Mouse (Mus musculus): ENCODE measurements around the gene Glrx2. TPM values are rescaled to one million over a fixed set of nuclear protein-coding genes. Genes with fewer than 3 reads are reported as not detected.

Glrx2 gene
- total RNA-seq, 2 experiments from 2014 or later, result 51.3 to 106 TPM

- ATAC-seq (replicated peaks; ENCODE audit: low FRiP score, low TSS enrichment, poor library complexity, severe bottlenecking), result no peak
These were observed 24.4 kb downstream of the Glrx2 start for GRCm38 (mm10) chr1:143740581-143740980.

DNA sequence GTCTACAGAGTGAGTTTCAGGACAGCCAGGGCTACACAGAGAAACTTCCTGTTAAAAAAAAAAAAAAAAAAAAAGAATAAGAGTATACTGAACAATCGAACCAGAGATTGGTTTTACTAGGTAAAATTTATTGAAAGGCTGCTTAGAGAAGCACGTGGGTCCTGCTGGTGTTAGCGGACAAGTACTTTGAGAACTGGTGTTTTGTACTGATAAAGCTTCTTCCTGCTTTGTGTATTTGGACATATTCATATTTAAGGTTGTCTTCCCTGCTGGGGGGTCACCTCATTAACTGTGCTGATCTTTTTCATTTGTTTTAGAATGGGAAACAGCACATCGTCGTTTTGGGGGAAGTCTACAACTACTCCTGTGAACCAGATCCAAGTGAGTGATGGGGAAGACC lies 25.2 kb downstream of the Glrx2 start:
- no peak for ATAC-seq (replicated peaks; ENCODE audit: low FRiP score, low TSS enrichment, poor library complexity, severe bottlenecking)

GRCm38 (mm10) chr1:143742186-143742585 lies 26.0 kb downstream of the Glrx2 start:
- no peak for ATAC-seq (replicated peaks; ENCODE audit: low FRiP score, low TSS enrichment, poor library complexity, severe bottlenecking)

DNA sequence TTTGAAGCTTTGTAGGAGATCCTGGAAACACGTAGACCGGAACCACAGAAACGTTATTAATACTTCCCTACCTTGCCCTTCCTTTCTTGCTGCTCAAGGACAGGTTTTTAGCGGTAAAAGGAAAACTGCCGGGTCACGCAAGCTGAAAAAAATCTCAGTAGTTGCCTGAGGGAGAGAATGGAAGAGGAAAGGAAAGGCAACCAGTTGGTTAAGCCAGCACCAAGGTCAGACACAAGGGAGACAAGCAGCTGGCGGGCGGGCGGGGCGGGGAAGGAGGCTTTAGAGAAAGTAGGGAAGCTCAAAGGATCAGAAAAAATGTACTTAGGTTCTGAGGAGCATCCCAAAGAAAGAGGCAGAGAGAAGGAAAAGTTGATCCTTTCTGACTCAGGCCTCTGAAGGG lies 29.7 kb downstream of the Glrx2 start:
- no peak for ATAC-seq (replicated peaks; ENCODE audit: low FRiP score, low TSS enrichment, poor library complexity, severe bottlenecking)

- no peak for ATAC-seq (replicated peaks; ENCODE audit: low FRiP score, low TSS enrichment, poor library complexity, severe bottlenecking)
These were observed 46.0 kb downstream of the Glrx2 start for GRCm38 (mm10) chr1:143762159-143762558.

- 0 out of 2 replicates have a peak, but pooled peaks have one; percentile 56 for ATAC-seq (replicated peaks; ENCODE audit: low FRiP score, low TSS enrichment, poor library complexity, severe bottlenecking)
These were observed 48.3 kb downstream of the Glrx2 start for GRCm38 (mm10) chr1:143764443-143764842.

DNA sequence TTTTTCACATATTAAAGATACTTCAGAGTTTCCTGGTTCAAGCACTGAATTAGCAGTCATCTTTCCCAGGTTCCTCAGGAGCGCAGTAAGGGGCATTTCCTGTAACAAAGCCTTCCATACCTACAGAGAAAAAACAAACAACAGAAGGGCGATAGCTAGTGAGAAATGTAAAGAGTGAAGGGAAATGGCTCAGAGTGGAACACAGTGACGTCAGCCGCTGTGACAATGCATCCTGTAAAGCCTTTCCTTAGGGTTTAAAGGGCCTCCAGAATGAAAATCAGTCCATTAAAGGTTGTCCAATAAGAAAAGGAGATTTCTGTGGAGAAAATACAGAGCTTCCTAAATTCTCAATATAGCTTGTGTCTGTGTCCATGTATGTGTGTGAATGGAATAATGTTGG lies 49.7 kb downstream of the Glrx2 start:
- ATAC-seq (replicated peaks; ENCODE audit: low FRiP score, low TSS enrichment, poor library complexity, severe bottlenecking), result no peak

DNA sequence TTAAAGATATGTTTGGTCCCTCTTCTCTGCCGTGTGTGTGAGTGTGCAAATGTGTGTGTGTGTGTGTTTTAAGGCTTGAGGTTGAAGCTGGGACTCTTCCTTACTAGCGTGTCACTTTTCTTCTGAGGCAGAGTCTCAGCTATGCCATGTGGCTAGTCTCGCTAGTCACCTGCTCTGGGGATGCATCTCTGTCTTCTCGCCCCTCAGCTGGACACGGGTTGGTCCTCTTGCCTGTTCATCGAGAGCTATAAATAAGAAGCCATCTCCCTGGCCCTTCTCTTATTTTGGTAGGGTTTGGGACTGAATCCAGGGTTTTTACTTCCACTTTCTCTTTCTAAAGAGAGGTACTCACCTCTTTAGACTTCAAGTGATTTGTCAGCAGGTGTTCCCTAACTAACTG lies 50.1 kb downstream of the Glrx2 start:
- ATAC-seq (replicated peaks; ENCODE audit: low FRiP score, low TSS enrichment, poor library complexity, severe bottlenecking), result no peak

DNA sequence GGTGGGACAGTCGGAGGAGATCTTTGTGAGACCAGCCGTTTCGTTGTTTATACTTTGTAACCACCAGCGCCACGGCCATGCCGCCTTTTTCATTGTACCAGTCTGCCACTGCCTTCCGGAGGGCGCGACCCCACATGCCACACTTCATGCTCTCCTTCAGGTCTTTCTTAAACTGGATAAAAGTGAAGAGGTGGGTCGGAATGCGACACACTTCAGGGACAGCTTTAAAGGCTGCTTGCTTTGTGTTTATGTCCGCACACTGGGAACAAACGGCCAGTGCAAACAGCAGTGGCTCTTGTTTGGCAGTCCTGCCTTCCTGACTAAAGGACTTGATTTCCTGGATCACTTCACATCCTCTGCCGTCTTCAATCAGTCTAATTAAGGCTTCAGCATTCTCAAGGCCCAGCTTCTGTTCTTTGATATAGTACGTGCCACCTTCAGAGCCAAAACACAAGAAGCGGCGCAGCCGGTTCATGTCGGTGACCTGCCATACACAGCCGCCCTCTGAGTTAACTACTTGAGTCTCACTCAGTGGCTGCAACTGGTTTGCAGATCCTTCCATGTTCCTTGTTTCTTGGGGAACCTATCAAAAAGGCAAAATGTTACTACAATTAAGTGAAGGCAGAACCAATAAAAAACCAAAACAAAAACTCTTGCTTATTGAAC lies 54.4 kb downstream of the Glrx2 start:
- no peak for ATAC-seq (replicated peaks; ENCODE audit: low FRiP score, low TSS enrichment, poor library complexity, severe bottlenecking)

DNA sequence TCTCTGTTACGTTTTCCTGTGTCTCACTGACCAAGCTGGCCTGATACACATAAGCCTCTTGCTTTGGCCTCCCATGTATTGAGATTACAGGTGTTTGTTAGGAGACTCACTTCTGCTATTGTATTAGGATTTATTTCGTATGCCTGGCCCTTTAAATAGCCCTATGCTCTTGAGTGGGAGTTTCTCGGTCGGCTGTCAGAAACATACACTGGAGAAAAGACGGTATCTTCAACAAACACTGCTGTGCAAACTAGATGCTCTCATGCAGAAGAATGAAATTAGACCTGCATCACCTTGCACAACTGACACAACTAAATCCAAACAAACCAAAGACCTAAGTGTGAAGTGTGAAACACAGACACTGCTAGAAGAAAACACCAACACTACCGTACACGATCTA lies 56.9 kb downstream of the Glrx2 start:
- no peak for ATAC-seq (replicated peaks; ENCODE audit: low FRiP score, low TSS enrichment, poor library complexity, severe bottlenecking)

DNA sequence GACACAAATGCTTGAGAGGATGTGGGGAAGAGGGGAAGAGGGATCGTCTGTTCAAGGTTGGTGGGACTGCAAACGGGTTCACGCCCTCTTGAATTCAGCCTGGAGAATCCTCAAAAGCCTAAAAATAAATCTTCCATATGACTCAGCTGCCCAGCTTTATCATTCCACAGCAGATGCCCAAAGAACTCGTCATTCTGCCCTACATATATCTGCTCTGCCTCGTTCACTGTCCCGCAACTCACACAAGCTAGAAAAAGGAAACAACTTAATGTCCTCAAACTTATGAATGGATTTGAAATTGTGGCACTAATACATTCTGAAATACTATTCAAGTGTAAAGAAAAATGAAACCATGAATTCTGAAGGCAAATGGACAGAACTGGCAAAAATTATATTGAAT lies 57.8 kb downstream of the Glrx2 start:
- no peak for ATAC-seq (replicated peaks; ENCODE audit: low FRiP score, low TSS enrichment, poor library complexity, severe bottlenecking)

DNA sequence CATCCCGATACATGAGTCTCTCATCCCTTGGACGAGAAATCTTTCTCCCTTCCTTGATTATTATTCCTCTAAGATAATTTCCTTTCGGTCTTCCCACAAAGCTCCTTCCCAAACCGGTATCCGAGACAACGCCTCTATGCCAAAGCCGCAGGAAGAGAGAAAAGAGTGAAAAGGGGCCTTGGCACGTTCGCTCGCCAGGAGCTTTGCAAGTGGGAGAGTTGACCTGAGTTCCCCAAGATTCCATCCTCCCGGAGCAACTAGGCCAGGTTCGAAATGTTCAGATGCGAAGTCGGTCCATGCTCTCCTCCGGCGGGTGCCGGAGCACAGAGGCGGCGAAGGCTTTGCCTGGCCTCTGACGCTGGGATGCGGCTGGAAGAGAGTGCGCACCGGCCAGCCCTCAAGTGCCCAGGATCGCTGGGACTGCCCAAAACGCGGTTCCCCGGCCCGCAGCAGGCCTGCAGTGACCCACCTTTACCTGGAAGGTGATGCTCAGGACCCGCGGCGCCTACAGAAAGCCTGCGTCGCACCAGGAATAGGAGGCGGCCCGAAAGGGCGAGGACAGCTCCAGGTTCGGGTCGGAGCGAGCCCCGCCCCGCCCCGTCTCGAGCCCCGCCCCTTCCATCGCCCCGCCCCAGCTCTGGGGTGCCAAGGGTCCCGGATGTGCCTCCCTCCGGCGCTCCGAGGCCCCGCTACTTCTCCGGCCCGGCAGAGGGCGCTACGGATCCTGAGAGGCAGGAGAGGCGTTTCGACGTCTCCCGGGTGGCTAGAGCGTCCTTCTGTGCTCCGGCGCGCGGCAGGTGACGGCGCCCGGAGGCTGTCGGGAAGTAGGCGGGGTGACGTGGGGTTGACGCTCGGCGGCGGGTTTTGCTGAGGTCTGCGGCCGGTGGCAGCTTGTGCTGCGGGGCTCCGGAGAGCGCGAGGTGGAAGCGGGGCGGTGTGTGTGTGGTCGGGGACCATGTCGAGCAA lies 60.6 kb downstream of the Glrx2 start, which contains the start of the genes Trove2 and Uchl5:
TSS of gene Trove2 (minus strand) at position 623 of the 966 bp plus-strand sequence.
TSS of gene Uchl5 (plus strand) at position 827 of the 966 bp plus-strand sequence.
- peak; percentile 92 for ATAC-seq (replicated peaks; ENCODE audit: low FRiP score, low TSS enrichment, poor library complexity, severe bottlenecking)

GRCm38 (mm10) chr1:143777558-143778218 lies 61.5 kb downstream of the Glrx2 start:
- ATAC-seq (replicated peaks; ENCODE audit: low FRiP score, low TSS enrichment, poor library complexity, severe bottlenecking), result peak; percentile 42

GRCm38 (mm10) chr1:143788584-143789227 lies 72.6 kb downstream of the Glrx2 start:
- ATAC-seq (replicated peaks; ENCODE audit: low FRiP score, low TSS enrichment, poor library complexity, severe bottlenecking), result peak; percentile 86

Other genes starting within 250 kb of the Glrx2 start
- 0.15 TPM in 1 of 2 replicates, not detected in the other for gene B3galt2, start 75.7 kb upstream of the Glrx2 start, total RNA-seq (2014; fragmentation: Nextera tagmentation)
- 0.05 TPM in 1 of 2 replicates, not detected in the other for gene B3galt2, start 75.7 kb upstream of the Glrx2 start, total RNA-seq (2017)
- 77.8 and 82.6 TPM in 2 replicates for gene Cdc73, start 13.4 kb upstream of the Glrx2 start, total RNA-seq (2014; fragmentation: Nextera tagmentation)
- 18.4 and 25.9 TPM in 2 replicates for gene Cdc73, start 13.4 kb upstream of the Glrx2 start, total RNA-seq (2017)
- 0.85 and 2.1 TPM in 2 replicates for gene Trove2, start 60.7 kb downstream of the Glrx2 start, total RNA-seq (2014; fragmentation: Nextera tagmentation)
- gene Trove2, start 60.7 kb downstream of the Glrx2 start, total RNA-seq (2017), result 1.7 and 5.1 TPM in 2 replicates
- gene Uchl5, start 60.9 kb downstream of the Glrx2 start, total RNA-seq (2014; fragmentation: Nextera tagmentation), result 99.1 and 112 TPM in 2 replicates
- gene Uchl5, start 60.9 kb downstream of the Glrx2 start, total RNA-seq (2017), result 140 and 180 TPM in 2 replicates

Measured in megakaryocyte-erythroid progenitor cell, adult 5-6 weeks (primary cell).